Mouse (Mus musculus): ENCODE results near the gene Sgip1.

DNA sequence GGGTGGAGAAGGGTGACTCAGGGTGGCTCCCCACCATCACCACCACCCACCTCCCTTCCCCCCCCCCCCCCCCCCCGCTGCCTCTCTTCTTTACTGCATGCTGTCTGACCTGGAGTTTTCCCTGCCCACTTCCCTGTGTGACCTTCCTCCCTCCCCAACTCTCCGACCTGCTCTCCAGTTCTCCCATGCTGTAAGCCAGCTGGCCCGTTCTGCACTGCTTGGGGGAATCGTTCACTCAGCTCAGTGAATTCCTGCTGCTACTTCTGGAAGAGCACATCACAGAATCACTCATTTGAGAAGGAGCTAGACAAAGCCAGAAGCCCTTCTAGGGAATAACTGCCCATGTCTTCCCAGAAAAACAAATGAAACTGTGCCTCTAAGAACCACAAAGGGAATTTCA, 188.4 kb downstream of the Sgip1 start:
- TF ChIP-seq CTCF (IDR thresholded peaks at IDR 0.05; ENCODE audit: low read depth) (no peak), EP300 (IDR thresholded peaks at IDR 0.05; ENCODE audit: low read depth) (no peak)

Measured in heart, postnatal 0 days (tissue).